Mouse (Mus musculus): Measurements from ENCODE around the gene Acot2.
"Not testable (repeated sequence)": the region's sequence is repeated elsewhere in the genome, so short reads cannot be mapped to it uniquely, and the experiment has no call there.

Gene Acot2

DNA sequence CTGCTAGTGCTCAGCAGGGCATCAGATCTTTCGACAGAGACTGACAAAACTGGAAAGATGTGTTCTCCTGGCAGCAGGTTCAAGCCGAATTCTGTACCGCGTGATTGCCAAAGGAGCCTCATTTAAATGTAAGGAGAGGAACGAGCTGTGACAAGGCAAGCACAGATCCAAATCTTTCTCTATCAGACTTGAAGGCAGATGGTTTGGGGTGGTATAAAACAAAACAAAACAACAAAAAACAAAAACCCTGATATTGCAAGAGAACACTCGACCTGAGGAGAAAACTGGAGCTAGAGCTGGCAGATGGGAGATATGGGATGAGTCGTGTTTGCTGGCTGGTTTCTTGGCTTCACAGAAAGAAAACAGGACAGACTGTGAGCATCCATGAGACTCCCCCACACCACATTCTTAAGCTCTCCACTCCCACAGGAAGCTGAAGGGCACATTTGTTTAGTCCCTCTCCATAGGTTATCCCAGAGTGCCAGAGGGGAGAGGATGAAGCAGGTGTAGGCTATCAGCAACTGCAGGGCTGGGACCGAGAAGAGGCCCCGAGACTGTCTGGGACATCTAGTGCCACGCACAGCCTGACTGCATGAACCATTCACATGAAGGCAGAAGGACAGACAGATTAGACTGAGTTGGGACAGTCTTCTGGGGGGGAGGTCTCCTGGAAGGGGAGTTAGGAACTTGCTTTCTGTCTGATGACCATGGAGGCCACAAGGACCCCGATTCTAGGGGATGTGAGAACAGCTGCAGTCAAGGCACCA lies 10.9 kb downstream of the Acot2 start:
- DNase-seq: peak in 1 of 2 experiments; percentile 33

DNA sequence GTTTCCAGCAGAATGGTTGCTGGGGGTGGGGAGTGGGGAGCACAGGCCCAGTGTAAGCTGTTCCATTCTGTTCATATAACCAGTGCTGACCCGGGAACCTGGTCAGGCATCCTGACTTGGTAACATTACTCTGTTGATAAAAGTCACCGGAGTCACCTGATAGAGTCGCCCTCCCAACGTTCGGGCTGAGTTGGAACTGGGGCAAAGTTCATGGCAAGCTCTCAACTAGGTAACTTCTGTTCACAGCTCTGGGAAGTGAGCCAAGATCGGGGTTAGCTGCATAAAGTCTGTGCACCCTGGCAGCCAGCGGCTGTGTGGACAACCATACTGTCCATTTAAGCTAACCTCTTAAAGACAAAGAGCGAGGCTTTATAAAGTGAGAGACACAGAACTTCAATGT lies 11.6 kb downstream of the Acot2 start:
- DNase-seq: peak; percentile 70 to 83

DNA sequence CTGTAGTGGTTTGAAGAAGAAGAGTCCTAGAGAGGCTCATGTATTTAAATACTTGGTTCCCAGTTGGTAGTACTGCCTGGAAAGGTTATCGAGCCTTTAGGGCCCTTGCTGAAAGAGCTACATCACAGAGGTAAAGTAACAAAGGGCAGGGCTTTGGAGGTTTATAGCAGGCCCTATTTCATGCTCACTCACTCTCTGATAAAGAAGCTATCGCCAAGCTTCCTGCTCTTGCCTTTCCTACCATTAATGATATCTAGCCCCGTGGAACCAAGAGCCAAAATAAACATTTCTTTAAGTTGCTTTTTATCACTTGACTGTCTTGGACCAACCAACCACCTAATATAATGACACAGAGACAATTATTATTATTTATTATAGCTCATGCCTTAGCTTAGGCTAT lies 12.8 kb downstream of the Acot2 start:
- no peak for DNase-seq

DNA sequence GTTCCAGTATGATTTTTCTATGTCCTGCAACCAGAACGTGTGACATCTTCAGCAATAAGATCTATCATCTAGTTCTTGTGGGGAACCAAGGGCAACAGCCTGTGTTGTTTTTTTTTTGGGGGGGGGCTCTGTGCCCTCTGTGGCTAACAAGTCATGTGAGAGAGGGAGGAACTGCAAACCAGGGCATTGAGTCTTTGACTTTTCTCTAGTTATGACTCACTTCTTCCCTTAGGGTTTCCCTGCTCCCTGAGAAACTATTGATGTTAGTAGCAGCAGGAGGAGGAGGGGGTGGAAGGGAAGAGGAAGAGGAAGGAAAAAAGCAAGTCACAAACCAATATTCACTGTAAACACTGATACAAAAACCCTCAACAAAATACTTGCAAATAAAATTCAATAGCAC lies 16.2 kb downstream of the Acot2 start:
- DNase-seq: no peak

DNA sequence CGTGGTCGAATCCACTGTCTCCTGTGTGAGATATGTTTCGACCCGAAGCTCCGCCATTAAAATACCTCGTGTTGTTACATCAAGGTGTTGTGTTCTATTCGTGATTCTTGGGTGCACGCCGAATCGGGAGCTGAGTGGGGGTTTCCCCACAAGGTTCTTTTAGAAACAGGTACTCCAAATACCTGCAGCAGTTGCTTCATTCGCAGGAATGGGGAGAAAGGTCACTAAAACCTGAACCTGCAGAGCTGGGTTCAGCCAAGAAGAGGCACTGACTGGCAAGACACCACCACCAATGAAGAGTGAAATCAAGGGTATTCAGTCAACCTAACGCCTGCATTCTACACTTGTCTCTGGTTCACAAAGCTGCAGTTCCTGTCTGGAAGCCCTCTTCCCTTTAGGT lies 20.6 kb downstream of the Acot2 start:
- no peak for DNase-seq

DNA sequence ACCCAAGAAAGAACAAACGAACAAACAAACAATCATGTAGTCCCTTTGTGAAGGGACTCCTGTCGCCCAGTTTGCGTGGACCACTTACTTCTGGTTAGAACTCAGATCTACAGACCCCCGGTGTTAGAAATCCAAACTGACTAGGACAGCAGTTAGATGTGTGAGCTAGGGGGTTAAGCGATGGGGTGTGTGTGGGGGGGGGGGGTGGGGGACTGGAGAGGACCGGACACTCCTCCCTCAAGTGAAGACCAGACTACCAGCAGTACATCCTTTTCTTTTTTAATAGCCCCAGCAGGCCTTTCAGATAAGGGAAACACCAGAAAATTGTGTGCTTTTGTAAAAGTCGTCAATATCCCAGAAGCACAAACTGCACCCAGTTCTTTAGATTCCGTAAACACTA lies 21.1 kb downstream of the Acot2 start:
- no peak for DNase-seq

DNA sequence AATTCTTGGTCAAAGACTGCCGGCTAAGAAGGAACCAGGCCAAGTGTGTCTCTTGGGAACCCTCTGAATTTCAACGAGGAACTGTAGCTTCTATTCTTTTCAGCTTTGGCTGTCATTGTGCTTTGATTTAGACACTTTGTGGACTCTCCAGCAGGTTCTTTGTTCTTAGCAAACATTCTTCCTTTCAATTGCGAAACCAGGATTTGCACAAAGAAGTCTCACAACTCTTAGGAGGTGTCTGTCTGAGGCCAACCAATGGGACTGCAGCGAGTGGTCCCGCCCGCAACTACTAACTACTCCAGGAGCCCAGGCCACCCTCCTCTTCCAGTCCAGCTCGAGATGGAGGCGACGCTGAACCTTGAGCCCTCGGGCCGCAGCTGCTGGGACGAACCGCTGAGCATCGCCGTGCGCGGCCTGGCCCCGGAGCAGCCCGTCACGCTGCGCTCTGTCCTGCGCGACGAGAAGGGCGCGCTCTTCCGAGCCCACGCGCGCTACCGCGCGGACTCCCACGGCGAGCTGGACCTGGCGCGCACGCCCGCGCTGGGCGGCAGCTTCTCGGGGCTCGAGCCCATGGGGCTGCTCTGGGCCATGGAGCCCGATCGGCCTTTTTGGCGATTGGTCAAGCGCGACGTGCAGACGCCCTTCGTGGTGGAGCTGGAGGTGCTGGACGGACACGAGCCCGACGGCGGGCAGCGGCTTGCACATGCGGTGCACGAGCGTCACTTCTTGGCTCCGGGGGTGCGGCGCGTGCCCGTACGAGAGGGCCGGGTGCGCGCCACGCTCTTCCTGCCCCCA lies 21.7 kb downstream of the Acot2 start, which contains the start of gene Acot1:
Gene Acot1 (plus strand): TSS at position 320 of the 795 bp plus-strand sequence.
- peak; percentile 80 to 90 for DNase-seq

DNA sequence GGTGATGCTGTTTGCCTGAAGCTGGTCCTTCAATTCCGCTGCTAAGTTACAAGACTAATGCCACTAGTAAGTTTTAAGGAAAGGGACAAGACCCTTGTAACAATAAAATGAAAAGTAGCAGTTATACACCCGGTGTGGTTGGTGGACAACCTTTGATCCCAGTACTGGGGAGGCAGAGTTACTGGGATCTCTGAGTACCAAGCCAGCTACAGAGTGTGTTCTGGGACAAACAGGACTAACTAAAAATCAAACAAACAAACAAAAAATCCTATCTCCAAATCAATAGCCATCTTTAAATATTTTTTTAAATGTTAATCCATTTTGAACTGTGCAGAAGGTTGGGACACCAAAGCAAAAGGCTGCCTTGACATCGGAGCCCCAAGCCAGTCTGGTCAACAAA lies 22.5 kb downstream of the Acot2 start:
- DNase-seq: no peak

DNA sequence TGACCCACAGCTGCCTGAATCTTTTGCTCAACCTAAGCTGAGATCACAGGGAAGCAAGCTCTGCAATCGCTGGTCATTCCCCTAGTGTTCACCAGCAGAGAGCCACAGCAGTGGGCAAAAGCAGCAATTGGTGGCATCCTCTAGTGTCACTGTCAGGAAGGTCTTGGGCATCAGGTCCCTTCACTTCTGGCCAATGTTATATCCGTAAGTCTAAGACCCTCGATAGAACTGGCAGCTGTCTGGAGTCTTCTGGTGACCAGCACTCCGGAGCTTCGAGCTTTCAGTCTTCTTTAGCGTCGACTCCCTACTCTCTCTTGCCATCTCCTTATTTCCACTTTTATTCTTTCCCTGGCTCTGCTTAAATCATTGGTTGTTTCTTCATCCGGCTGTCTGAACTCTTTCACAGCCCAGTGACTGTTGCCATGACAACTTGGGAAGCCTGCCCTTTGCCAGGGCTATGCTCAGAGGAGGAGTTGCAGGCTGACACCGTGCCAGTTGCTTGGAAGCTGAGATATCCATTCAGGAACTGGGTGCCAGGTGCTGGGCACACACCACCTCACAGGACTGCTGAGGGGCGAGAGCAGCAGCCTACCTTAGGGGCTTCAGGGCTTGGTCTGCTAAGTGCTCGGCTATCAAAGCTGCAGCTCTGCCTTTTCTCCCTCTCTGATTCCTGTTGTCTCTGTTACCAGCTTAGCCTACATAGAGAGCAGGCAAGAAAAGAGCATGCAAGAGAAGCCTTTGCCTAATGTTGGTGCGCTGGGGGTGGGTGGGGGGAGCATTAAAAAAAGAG lies 23.8 kb downstream of the Acot2 start:
- peak; percentile 84 to 91 for DNase-seq

DNA sequence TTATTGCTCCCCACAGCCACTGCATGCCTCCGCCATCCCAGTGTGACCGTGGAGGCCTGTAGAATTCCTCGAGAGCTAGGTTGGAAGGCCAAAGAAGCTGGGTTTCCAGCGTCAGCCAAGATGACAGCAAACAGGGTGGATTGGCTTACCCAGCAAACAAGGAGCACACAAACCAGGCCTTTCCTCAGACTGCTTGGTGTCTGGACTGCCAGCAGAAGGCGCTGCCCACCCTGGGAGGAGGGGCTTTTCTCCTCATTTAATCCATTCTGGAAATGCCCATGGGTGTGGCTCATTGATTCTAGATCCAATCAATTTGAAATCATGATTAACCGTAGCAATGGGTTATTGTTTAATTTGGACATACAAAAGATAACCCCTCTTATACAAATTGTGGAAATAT lies 25.5 kb downstream of the Acot2 start:
- peak in 1 of 2 experiments; percentile 26 for DNase-seq

DNA sequence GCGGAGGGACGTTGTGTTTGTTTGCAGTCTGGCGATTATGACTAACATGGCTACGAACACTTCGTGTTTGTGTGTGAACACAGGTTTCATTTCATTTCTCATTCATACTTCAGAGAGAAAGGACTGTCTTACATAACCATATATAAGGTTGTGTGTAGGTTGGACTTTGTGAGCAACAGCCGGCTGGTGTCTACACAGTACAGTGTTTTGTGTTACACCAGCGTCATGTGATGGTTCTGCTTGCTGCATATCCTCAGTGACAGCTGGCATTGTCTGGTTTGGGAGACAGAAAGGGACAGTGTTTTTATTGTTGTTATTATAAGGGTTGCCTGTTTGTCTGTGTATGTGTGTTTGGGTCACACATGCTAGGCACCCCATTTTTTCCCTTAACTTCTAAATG lies 26.0 kb downstream of the Acot2 start:
- DNase-seq: no peak

DNA sequence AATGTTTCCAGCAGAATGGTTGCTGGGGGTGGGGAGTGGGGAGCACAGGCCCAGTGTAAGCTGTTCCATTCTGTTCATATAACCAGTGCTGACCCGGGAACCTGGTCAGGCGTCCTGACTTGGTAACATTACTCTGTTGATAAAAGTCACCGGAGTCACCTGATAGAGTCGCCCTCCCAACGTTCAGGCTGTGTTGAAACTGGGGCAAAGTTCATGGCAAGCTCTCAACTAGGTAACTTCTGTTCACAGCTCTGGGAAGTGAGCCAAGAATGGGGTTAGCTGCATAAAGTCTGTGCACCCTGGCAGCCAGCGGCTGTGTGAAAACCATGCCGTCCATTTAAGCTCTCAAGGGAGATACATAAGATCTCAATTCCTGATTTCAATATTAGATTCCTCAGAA lies 32.9 kb downstream of the Acot2 start:
- peak; percentile 61 to 79 for DNase-seq

DNA sequence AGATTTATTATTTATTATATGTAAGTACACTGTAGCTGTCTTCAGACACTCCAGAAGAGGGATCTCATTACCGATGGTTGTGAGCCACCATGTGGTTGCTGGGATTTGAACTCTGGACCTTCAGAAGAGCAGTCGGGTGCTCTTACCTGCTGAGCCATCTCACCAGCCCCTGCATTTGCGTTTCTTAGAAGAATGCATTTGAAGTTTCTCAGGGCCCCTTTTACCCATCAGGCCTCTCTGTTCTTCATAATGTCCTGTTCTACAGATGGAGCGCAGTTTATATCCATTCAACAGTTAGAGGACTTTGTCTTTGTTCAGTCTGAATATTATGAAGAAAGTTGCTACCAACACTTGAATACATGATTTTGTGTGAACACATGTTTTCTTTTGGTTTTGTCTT lies 34.6 kb downstream of the Acot2 start:
- DNase-seq: not testable (repeated sequence)

DNA sequence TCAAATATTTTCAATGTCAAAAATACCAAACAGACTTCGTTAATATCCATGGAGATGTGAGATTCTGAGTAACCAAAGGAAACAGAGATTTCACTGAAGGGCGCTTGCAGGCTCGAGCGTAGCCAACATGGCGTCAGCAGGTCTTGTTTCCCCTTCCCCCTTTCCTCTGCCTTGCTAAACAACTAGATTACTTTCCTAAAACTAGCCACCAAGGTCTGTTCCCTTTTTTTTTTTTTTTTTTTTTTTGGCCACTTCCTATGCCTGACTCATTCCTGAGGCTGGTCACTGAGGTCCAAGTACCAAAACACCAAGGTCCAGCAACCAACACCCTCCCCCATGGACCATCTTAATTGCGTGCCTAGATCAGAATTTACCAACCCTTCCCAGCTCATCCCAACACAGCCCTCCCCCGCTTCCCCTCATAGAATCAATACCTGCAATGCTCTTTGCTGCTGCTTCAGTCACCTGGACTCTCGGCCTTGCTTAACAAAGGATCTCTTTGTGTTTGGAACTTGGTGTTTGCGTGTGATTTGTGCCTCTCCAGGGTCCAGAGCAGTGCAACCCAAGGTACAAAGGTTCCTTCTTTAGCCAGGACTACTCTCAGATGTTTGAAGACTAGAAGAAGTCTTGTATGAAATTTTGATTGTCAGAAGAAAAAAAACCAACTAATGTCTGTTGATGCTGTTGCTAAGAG lies 35.5 kb downstream of the Acot2 start:
- no peak for DNase-seq

DNA sequence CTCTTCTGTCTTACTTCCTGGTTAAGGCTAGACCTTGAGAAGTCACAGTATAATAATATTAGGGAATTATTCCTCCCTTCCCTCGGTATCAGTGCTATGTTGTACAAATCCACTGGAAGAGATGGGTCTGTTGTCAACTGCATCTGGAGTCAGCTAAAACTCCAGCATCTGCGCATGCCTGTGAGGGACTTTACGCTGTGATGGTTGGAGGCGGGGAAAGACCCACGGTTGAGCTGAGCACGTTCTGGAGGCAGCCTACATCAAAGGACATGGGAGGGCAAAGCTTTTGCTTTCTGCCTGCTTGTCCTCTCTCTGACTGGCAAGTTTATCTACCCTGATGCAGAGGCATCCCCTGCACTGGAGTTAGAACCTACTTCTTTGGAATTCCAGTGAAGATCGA lies 38.2 kb downstream of the Acot2 start:
- DNase-seq: no peak

DNA sequence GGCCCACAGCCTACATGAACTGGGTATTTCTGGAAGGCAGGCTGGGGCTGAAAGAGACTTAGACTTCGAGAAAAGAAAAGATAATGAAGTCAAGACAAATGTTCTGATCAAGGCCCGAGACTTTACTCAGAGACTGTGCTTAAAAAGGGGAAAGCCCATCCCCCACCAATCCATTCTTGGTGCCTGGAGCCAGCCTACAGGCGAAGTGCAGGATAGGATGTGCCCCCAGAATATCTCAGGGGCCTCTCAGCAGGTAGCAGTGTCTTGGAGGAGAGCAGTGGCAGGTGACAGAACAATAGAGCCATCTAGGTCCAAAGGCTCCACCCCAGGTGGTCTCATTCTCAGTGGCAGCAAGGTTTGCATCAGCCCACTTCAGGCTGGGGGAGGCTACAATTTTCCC lies 40.7 kb downstream of the Acot2 start:
- not testable (repeated sequence) for DNase-seq

DNA sequence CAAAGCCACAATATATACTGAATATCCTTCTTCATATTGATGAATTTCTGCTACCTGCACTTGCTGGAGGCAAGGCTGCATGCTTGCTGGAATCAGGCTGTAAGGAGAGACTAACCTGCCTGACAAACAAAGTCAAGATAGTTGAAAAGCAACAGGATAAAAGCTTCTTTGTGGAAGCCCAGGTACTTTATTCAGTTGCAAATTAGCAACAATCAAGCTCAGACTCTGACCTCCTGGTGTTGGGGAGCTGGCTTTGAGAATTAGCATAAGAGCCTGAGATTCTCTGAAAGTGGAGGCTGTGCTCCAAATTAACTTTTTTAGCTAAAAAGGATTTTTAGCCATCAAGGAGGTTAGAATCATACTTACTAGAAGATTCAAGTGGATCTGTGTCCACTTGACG lies 41.4 kb downstream of the Acot2 start:
- DNase-seq: not testable (repeated sequence)

DNA sequence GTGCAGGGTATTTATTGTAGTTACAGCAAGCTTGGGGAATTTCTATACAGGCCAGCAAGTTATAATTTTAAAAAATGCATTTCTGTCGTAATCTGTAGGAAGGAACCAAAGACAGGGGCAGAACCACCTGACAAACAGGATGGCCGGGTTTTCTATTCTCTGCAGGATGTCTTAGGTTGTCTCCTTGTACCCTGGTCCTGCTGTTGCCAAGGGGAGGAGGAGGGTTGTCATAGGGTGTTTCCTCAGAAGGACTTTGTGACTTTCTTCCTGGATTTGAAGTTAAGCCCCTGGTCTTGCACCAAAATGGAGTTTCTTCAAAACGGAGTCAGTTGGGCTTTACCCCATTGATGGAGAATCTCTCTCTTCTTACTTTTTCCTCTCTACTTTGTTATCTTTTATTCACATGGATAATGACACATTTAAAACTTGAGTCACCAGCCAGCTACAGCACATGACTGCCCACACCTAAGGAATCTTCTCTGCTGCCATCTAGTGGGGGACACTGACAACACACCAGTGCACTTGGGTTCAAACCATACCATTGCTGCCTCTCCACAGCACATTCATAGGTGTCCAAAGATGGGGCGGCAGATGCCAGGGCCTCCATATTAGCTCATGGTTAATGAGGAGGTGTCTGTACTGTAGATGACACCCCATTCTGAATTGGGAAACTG lies 43.1 kb downstream of the Acot2 start:
- DNase-seq: peak; percentile 81 to 85

DNA sequence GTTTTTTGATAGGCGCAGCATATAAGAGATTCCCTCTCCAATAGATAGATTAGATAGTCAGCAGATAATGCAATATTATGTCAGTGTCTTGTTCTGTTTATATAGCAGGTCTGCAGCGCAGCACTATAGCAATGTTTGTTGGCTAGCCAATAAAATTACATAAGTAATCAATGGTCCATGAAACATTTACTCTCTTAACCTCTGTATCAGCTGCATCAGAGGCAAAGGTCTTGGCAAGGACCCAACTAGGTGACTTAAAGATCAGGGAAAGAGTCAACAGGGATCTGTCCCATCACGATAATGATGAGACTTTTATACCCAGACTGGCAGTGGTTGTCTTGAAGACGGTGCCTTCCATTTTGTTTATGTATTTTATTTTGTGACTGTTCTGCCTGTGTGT lies 45.2 kb downstream of the Acot2 start:
- DNase-seq: no peak

DNA sequence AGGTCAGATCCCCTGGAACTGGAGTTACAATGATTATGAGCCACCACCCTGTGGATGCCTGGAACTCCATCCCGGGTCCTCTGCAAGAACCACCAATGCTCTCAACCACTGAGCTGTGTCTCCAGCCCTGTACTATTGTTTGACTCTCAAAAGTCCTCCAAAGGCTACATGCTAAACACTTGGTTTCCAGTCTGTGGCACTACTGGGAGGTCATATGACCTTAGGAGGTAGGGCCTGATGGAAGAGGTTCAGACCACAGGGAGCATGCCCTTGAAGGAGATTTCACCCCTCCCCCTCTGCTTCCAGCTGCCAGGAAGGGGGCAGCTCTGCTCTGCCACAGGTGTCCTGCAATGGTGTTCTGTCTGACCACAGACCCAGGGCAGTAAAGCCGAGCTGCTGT lies 45.6 kb downstream of the Acot2 start:
- DNase-seq: not testable (repeated sequence)

DNA sequence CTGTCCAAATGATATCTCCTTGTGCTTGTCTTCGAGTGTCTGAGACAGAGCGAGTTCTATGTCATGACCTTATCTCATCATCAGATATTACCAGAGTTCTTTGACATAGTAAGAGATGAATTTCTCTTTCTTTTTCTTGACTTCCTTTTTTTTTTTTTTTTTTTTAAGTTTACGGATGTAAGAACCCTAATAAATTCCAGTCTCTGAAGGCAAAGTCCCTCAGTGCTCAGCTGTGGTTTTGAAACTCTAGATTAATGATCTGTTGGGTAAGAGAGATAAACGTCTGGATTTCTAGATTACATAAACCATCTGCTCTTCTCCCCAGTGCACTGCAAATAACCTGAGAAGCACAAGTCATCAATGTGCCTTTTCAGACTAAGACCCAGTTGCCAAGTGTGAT lies 46.4 kb downstream of the Acot2 start:
- no peak for DNase-seq

DNA sequence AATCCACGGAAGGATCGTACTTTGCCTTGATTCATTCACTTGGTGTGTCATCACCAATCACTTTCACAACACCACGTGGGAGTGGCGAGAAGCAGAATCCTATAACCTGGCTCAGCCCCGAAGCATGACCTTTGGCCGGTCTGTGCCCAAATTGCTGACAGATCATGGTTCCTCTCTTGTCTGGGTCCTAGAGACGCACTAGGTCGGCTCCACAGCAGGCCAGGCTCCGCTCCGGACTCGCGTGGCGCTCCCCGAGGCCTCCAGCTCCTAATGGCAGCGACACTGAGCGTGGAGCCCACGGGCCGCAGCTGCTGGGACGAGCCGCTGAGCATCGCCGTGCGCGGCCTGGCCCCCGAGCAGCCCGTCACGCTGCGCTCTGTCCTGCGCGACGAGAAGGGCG lies 50.6 kb downstream of the Acot2 start, which contains the start of gene Acot4:
Gene Acot4 (plus strand): TSS at position 139 of the 400 bp plus-strand sequence.
- peak; percentile 60 to 77 for DNase-seq
